Mouse (Mus musculus) cortical plate, adult 2 months (tissue): ENCODE results near the gene Eef1akmt4.
"Not testable (repeated sequence)": the region's sequence is repeated elsewhere in the genome, so short reads cannot be mapped to it uniquely, and the experiment has no call there.

Source experiments
- CTCF ChIP-seq: fragments of 200-500 bp; IDR thresholded peaks from 2 replicates; pipeline ENCODE4 v1.5.1; 2011; ENCODE audit warnings: mild to moderate bottlenecking, control low read depth, low read length; ENCODE audit not compliant: insufficient read depth; ENCODE audit errors: extremely low read depth
- POLR2A ChIP-seq: fragments of 200-500 bp; IDR thresholded peaks from 2 replicates; pipeline ENCODE4 v1.6.1; 2011; ENCODE audit warnings: mild to moderate bottlenecking, low read length, control low read depth; ENCODE audit not compliant: insufficient read depth; ENCODE audit errors: extremely low read depth

DNA sequence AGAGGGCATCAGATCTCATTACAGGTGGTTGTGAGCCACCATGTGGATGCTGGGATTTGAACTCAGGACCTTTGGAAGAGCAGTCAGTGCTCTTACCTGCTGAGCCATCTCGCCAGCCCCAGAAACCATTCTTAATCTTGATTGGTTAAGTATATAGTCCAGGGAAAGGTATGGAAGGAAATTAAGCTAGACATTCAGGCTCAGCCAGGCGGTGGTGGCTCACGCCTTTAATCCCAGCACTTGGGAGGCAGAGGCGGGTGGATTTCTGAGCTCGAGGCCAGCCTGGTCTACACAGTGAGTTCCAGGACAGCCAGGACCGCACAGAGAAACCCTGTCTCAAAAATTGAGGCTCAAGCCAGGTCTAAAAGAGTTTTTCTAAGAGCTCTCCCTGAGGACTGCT is 56.6 kb downstream of the Eef1akmt4 start, which contains the start of gene Eif4g1:
- not testable (repeated sequence) for TF ChIP-seq CTCF, POLR2A
